In genomic region chr1:135283826-135284291, GRCm38 (mm10) we compare ENCODE assay signal across 8 mouse cellular contexts. TPM values are rescaled to one million over a fixed set of nuclear protein-coding genes. Genes with fewer than 3 reads are reported as not detected.
DNase-seq lines count a peak whose midpoint lies in the region; ATAC-seq and TF ChIP-seq lines count a peak whose summit lies in the region.

Gene Rnpep, minus strand, starts transcription at chr1:135284084.

- H3K9me3 ChIP-seq in erythroblast, embryonic 14.5 days (ENCODE audit: control insufficient read depth, low read length), result no peaks in the 10 kb centered on the region
- no peaks in the 10 kb centered on the region for H3K9me3 ChIP-seq in heart, embryonic 11.5 days (replicated peaks; ENCODE audit: control insufficient read depth, low read length)
- H3K9me3 ChIP-seq in kidney, embryonic 16.5 days (ENCODE audit: low read length), result no peaks in the 10 kb centered on the region

- peak within 1 kb of the TSS; percentile 62 for H3K27ac ChIP-seq in heart, embryonic 11.5 days (ENCODE audit: low read depth, low read length)
- peak within 1 kb of the TSS; percentile 90 for H3K27ac ChIP-seq in kidney, embryonic 16.5 days (ENCODE audit: low read length)

- no peak for TF ChIP-seq CTCF in brain, embryonic 14.5 days (IDR thresholded peaks at IDR 0.05; ENCODE audit: borderline replicate concordance, extremely low read depth, insufficient read depth, insufficient read length)

- H3K4me2 ChIP-seq in heart, embryonic 11.5 days, result peak within 1 kb of the TSS; percentile 72
- peak within 1 kb of the TSS; percentile 88 for H3K4me2 ChIP-seq in kidney, embryonic 16.5 days (replicated peaks; ENCODE audit: low read depth, low read length)

- DNase-seq in CD4-positive, CD25-positive, alpha-beta regulatory T cell, adult 2 months (ENCODE audit: low read depth, low spot score), result peak; percentile 77
- DNase-seq in brain, embryonic 14.5 days (ENCODE audit: low read depth), result peak; percentile 88
- DNase-seq in liver, result peak; percentile 67
- DNase-seq in spleen, postnatal 36 days (ENCODE audit: low spot score in 2 of 2), result peak; percentile 56 to 57

- WGBS in heart, embryonic 11.5 days (ENCODE audit: insufficient replicate concordance), result under 1% methylated on average over 36 of the region's 39 CpGs
- under 1% methylated on average over 34 of the region's 39 CpGs for WGBS in kidney, embryonic 16.5 days

- H3K4me1 ChIP-seq in erythroblast, embryonic 14.5 days (ENCODE audit: control insufficient read depth), result peaks cover 14% of the 10 kb centered on the region
- no peaks in the 10 kb centered on the region for H3K4me1 ChIP-seq in heart, embryonic 11.5 days (ENCODE audit: control insufficient read depth, insufficient read depth, low read length)
- peaks cover 24% of the 10 kb centered on the region; the same call in 1 of the 2 replicates for H3K4me1 ChIP-seq in kidney, embryonic 16.5 days (ENCODE audit: insufficient read depth, low read length)

- H3K27me3 ChIP-seq in erythroblast, embryonic 14.5 days (ENCODE audit: control insufficient read depth), result peaks cover 25% of the 10 kb centered on the region
- H3K27me3 ChIP-seq in heart, embryonic 11.5 days (ENCODE audit: control insufficient read depth, insufficient read depth, low read length), result no peaks in the 10 kb centered on the region
- H3K27me3 ChIP-seq in kidney, embryonic 16.5 days (ENCODE audit: insufficient read depth, low read length), result no peaks in the 10 kb centered on the region

- ATAC-seq in heart, embryonic 11.5 days (replicated peaks; ENCODE audit: insufficient number of reproducible peaks, low FRiP score, low TSS enrichment), result peak; percentile 79
- ATAC-seq in kidney, embryonic 16.5 days (ENCODE audit: low FRiP score, low TSS enrichment), result peak; percentile 93
- 0 out of 2 replicates have a peak, but pooled peaks have one; percentile 24 for ATAC-seq in monocyte, adult 5-6 weeks (replicated peaks; ENCODE audit: insufficient number of reproducible peaks, low FRiP score, low TSS enrichment, poor library complexity, severe bottlenecking)

- peak; percentile 85 for TF ChIP-seq POLR2A in brain, embryonic 14.5 days (IDR thresholded peaks at IDR 0.05; ENCODE audit: borderline replicate concordance, extremely low read depth, insufficient read depth, insufficient read length, poor library complexity, severe bottlenecking)

- no peaks in the 10 kb centered on the region for H3K36me3 ChIP-seq in erythroblast, embryonic 14.5 days (ENCODE audit: control insufficient read depth)
- no peaks in the 10 kb centered on the region for H3K36me3 ChIP-seq in heart, embryonic 11.5 days (ENCODE audit: control insufficient read depth, insufficient read depth, low read length)
- H3K36me3 ChIP-seq in kidney, embryonic 16.5 days (ENCODE audit: insufficient read depth, low read length), result peaks cover 2% of the 10 kb centered on the region; the same call in 1 of the 2 replicates

- H3K9ac ChIP-seq in heart, embryonic 11.5 days (ENCODE audit: low read depth, low read length), result peak within 1 kb of the TSS; percentile 73
- peak within 1 kb of the TSS; percentile 95 for H3K9ac ChIP-seq in kidney, embryonic 16.5 days (replicated peaks; ENCODE audit: low read length)

- peak within 1 kb of the TSS; percentile 66 for H3K4me3 ChIP-seq in erythroblast, embryonic 14.5 days (replicated peaks)
- peak within 1 kb of the TSS; percentile 53 for H3K4me3 ChIP-seq in heart, embryonic 11.5 days (ENCODE audit: low read depth, low read length)
- H3K4me3 ChIP-seq in kidney, embryonic 16.5 days (ENCODE audit: low read length), result peak within 1 kb of the TSS; percentile 87

RNA-seq across cellular contexts. Expression of gene Rnpep, which starts in this region (rescaled TPM):
- polyA plus RNA-seq in brain, embryonic 14.5 days (2012; rRNA removed), result 41.0 and 54.0 TPM in 2 replicates
- 0.15 and 0.21 TPM in 2 replicates for polyA plus RNA-seq in erythroblast, embryonic 14.5 days (2012)
- polyA plus RNA-seq in heart, embryonic 11.5 days (2014; fragmentation: Nextera tagmentation; extraction: Ambion mirVana), result 64.4 and 65.2 TPM in 2 replicates
- 89.8 and 91.8 TPM in 2 replicates for polyA plus RNA-seq in kidney, embryonic 16.5 days (2015; fragmentation: Nextera tagmentation; extraction: Ambion mirVana)
- total RNA-seq in monocyte, adult 5-6 weeks (2017), result 66.6 to 85.9 TPM (median 71.4 TPM) in 3 replicates

Comparison
In these comparisons a context has a peak if more than half of its experiments do, and no peak if none do; other contexts are left out.
1. Peak in every context shown above with its lines: DNase-seq, ATAC-seq, H3K4me3 ChIP-seq and H3K27ac ChIP-seq.
2. RNA of gene Rnpep (polyA plus RNA-seq): 89.8 to 91.8 TPM in kidney, embryonic 16.5 days, 64.4 to 65.2 TPM in heart, embryonic 11.5 days and 41.0 to 54.0 TPM in brain, embryonic 14.5 days; 0.15 to 0.21 TPM in erythroblast, embryonic 14.5 days; every median in the first group is over 10 times any median in the second.
3. ATAC-seq: peak in every context shown above with its lines; median percentile 93 in kidney, embryonic 16.5 days; 79 in heart, embryonic 11.5 days; 24 in monocyte, adult 5-6 weeks.